Mouse (Mus musculus): ENCODE measurements around the gene Cxadr. TPM values are rescaled to one million over a fixed set of nuclear protein-coding genes. Genes with fewer than 3 reads are reported as not detected.

Gene Cxadr
- polyA plus RNA-seq, 1 experiment from 2014 or later, result 57.1 TPM

GRCm38 (mm10) chr16:78268167-78268566, 33.1 kb upstream of the Cxadr start:
- ATAC-seq (replicated peaks; ENCODE audit: low FRiP score) (no peak), DNase-seq (ENCODE audit: low spot score) (no peak)
- Histone ChIP-seq H3K4me3 (ENCODE audit: low read depth, low read length) (no peak overlapping the region), H3K9me3 (ENCODE audit: control insufficient read depth, low read length) (no peaks in the 10 kb centered on the region), H3K27ac (ENCODE audit: low read depth, low read length) (no peak overlapping the region), H3K27me3 (ENCODE audit: control insufficient read depth, insufficient read depth, low read length) (peaks cover 6% of the 10 kb centered on the region; the same call in 1 of the 2 replicates), H3K36me3 (ENCODE audit: control insufficient read depth, insufficient read depth, low read length) (no peaks in the 10 kb centered on the region), H3K9ac (ENCODE audit: low read length) (no peak overlapping the region), H3K4me2 (ENCODE audit: low read depth, low read length, severe bottlenecking) (no peak overlapping the region), H3K4me1 (replicated peaks; ENCODE audit: control insufficient read depth, insufficient read depth, low read length) (peaks cover 10% of the 10 kb centered on the region; the same call in 1 of the 2 replicates)
- 89% methylated on average over 3 of the region's 3 CpGs for WGBS

GRCm38 (mm10) chr16:78274825-78275455, 26.3 kb upstream of the Cxadr start:
- H3K4me1 ChIP-seq (replicated peaks; ENCODE audit: control insufficient read depth, insufficient read depth, low read length), result no peaks in the 10 kb centered on the region; the same call in 1 of the 2 replicates
- ATAC-seq (replicated peaks; ENCODE audit: low FRiP score), result no peak
- 82% methylated on average over 9 of the region's 9 CpGs for WGBS

DNA sequence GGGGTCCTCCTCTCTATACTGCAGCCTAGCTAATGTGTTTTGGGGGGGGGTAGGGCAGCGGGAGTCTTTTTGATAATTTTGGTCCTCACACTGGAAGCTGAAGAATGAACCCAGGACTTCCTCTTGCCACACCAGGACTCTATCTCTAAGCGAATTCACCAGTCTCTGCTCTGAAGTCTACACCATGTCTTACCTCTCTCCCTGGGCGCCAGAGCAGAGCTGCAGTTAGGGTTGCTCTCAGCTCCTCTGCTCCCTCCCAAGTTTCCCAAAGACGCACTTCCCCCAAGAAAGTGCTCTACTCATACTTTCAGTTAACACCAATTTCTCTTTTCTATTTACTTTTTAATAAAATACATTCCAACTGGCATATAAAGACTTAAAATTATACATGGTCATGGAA, 23.7 kb upstream of the Cxadr start:
- Histone ChIP-seq H3K27ac (ENCODE audit: low read depth, low read length) (no peak overlapping the region), H3K36me3 (ENCODE audit: control insufficient read depth, insufficient read depth, low read length) (no peaks in the 10 kb centered on the region), H3K4me2 (ENCODE audit: low read depth, low read length, severe bottlenecking) (no peak overlapping the region), H3K27me3 (ENCODE audit: control insufficient read depth, insufficient read depth, low read length) (no peaks in the 10 kb centered on the region), H3K4me3 (ENCODE audit: low read depth, low read length) (no peak overlapping the region), H3K9ac (ENCODE audit: low read length) (no peak overlapping the region), H3K9me3 (ENCODE audit: control insufficient read depth, low read length) (no peaks in the 10 kb centered on the region), H3K4me1 (replicated peaks; ENCODE audit: control insufficient read depth, insufficient read depth, low read length) (no peaks in the 10 kb centered on the region)
- no peak for ATAC-seq (replicated peaks; ENCODE audit: low FRiP score)
- DNase-seq (ENCODE audit: low spot score), result no peak
- WGBS, result 56% methylated on average over 4 of the region's 4 CpGs

More at GRCm38 (mm10) chr16:78274825-78275455, 26.3 kb upstream of the Cxadr start:
- Histone ChIP-seq H3K9ac (ENCODE audit: low read length) (no peak overlapping the region), H3K27me3 (ENCODE audit: control insufficient read depth, insufficient read depth, low read length) (no peaks in the 10 kb centered on the region), H3K36me3 (ENCODE audit: control insufficient read depth, insufficient read depth, low read length) (no peaks in the 10 kb centered on the region), H3K4me3 (ENCODE audit: low read depth, low read length) (no peak overlapping the region), H3K4me2 (ENCODE audit: low read depth, low read length, severe bottlenecking) (no peak overlapping the region), H3K27ac (ENCODE audit: low read depth, low read length) (no peak overlapping the region), H3K9me3 (ENCODE audit: control insufficient read depth, low read length) (no peaks in the 10 kb centered on the region)
- no peak for DNase-seq (ENCODE audit: low spot score)

DNA sequence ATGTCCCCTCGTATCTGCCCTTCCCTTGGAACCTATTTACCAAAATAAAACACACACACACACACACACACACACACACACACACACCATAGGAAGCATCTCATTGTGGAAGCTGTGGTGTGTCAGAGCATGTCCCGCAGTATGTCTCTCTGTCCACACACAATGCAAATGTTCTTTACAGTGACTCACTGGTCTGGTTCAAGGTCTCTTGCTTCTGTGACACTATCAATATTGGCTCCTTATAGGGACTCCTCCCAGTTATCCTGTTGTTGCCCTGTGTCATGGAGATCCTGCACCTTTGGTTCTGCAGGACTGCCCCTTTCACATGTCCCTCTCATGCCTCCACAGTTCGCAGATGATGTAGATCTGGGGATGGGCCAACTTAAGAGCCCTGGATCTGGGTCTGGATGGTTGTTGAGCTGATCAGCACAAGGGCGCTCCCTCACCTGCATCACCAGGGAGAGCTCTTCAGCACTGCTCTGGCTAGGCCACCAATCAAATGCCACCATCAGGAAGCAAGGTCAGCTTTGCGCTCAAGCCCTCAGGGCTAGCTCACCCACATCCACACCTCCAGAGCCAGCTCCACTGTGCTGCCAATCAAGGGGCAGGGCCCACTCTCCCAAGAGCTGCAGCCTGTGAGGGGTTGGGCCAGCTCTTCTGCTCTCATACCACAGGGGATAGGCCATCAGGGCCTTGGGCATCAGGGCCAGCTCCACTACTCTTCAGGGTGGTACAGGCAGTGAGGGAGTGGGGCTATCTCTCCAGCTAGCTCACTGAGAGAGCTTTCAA, 21.0 kb upstream of the Cxadr start:
- no peaks in the 10 kb centered on the region for H3K27me3 ChIP-seq (ENCODE audit: control insufficient read depth, insufficient read depth, low read length)
- no peak overlapping the region for H3K27ac ChIP-seq (ENCODE audit: low read depth, low read length)
- 86% methylated on average over 5 of the region's 5 CpGs for WGBS
- no peak overlapping the region for H3K4me2 ChIP-seq (ENCODE audit: low read depth, low read length, severe bottlenecking)
- no peak overlapping the region for H3K4me3 ChIP-seq (ENCODE audit: low read depth, low read length)
- no peaks in the 10 kb centered on the region for H3K4me1 ChIP-seq (replicated peaks; ENCODE audit: control insufficient read depth, insufficient read depth, low read length)
- no peak for DNase-seq (ENCODE audit: low spot score)
- H3K36me3 ChIP-seq (ENCODE audit: control insufficient read depth, insufficient read depth, low read length), result no peaks in the 10 kb centered on the region
- ATAC-seq (replicated peaks; ENCODE audit: low FRiP score), result no peak
- H3K9ac ChIP-seq (ENCODE audit: low read length), result no peak overlapping the region
- no peaks in the 10 kb centered on the region for H3K9me3 ChIP-seq (ENCODE audit: control insufficient read depth, low read length)

DNA sequence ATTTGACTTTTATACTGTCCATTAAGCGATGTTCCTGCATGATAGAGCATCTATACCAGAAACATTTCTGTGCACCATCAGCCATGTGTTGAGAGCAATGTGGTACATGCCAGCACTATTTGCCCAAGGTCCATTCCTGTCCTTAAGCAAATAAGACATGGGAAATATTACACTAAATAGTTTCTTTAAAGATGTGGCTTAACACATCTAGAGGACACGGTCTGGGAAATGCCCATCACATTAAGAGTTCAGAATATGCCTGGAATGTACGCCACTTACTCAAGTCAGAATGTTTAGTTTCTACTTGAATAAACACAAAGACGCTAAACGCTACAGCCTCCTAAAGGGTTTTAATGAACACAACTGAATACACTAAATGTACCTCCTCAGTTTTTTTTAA, 18.1 kb upstream of the Cxadr start:
- H3K36me3 ChIP-seq (ENCODE audit: control insufficient read depth, insufficient read depth, low read length), result no peaks in the 10 kb centered on the region
- ATAC-seq (replicated peaks; ENCODE audit: low FRiP score), result no peak
- no peaks in the 10 kb centered on the region for H3K4me1 ChIP-seq (replicated peaks; ENCODE audit: control insufficient read depth, insufficient read depth, low read length)
- no peaks in the 10 kb centered on the region for H3K27me3 ChIP-seq (ENCODE audit: control insufficient read depth, insufficient read depth, low read length)
- H3K4me2 ChIP-seq (ENCODE audit: low read depth, low read length, severe bottlenecking), result no peak overlapping the region
- WGBS, result 83% methylated on average over 5 of the region's 5 CpGs
- H3K9ac ChIP-seq (ENCODE audit: low read length), result no peak overlapping the region
- H3K27ac ChIP-seq (ENCODE audit: low read depth, low read length), result no peak overlapping the region
- H3K9me3 ChIP-seq (ENCODE audit: control insufficient read depth, low read length), result no peaks in the 10 kb centered on the region
- DNase-seq (ENCODE audit: low spot score), result no peak
- no peak overlapping the region for H3K4me3 ChIP-seq (ENCODE audit: low read depth, low read length)

DNA sequence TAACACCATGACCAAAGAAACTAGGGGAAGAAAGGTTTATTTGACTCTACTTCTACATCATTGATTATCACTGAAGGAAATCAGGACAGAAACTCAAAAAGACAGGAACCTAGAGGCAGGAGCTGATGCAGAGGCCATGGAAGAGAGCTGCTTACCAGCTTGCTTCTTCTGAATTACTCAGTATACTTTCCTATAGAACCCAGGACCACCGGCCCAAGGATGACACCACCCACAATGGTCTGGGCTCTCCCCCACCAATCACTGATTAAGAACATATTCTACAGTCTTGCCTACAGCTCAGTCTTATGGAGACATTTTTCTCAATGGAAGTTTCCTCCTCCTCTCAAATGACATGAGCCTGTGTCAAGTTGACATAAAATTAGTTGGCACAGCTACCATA, 7.2 kb upstream of the Cxadr start:
- no peak overlapping the region for H3K4me3 ChIP-seq (ENCODE audit: low read depth, low read length)
- H3K27me3 ChIP-seq (ENCODE audit: control insufficient read depth, insufficient read depth, low read length), result no peaks in the 10 kb centered on the region
- DNase-seq (ENCODE audit: low spot score), result no peak

GRCm38 (mm10) chr16:78294606-78295275, 6.5 kb upstream of the Cxadr start:
- Histone ChIP-seq H3K4me1 (replicated peaks; ENCODE audit: control insufficient read depth, insufficient read depth, low read length) (no peaks in the 10 kb centered on the region), H3K9ac (ENCODE audit: low read length) (no peak overlapping the region), H3K27ac (ENCODE audit: low read depth, low read length) (no peak overlapping the region), H3K4me2 (ENCODE audit: low read depth, low read length, severe bottlenecking) (no peak overlapping the region), H3K4me3 (ENCODE audit: low read depth, low read length) (no peak overlapping the region), H3K36me3 (ENCODE audit: control insufficient read depth, insufficient read depth, low read length) (no peaks in the 10 kb centered on the region), H3K27me3 (ENCODE audit: control insufficient read depth, insufficient read depth, low read length) (no peaks in the 10 kb centered on the region), H3K9me3 (ENCODE audit: control insufficient read depth, low read length) (no peaks in the 10 kb centered on the region)
- ATAC-seq (replicated peaks; ENCODE audit: low FRiP score) (no peak), DNase-seq (ENCODE audit: low spot score) (no peak)
- WGBS, result 51% methylated on average over 5 of the region's 5 CpGs

More for the DNA sequence above, 7.2 kb upstream of the Cxadr start:
- Histone ChIP-seq H3K27ac (ENCODE audit: low read depth, low read length) (no peak overlapping the region), H3K4me2 (ENCODE audit: low read depth, low read length, severe bottlenecking) (no peak overlapping the region), H3K36me3 (ENCODE audit: control insufficient read depth, insufficient read depth, low read length) (no peaks in the 10 kb centered on the region), H3K9ac (ENCODE audit: low read length) (no peak overlapping the region), H3K4me1 (replicated peaks; ENCODE audit: control insufficient read depth, insufficient read depth, low read length) (no peaks in the 10 kb centered on the region), H3K9me3 (ENCODE audit: control insufficient read depth, low read length) (no peaks in the 10 kb centered on the region)
- 89% methylated on average over 1 of the region's 1 CpGs for WGBS
- ATAC-seq (replicated peaks; ENCODE audit: low FRiP score), result no peak

GRCm38 (mm10) chr16:78295601-78296000, 5.7 kb upstream of the Cxadr start:
- Histone ChIP-seq H3K27ac (ENCODE audit: low read depth, low read length) (no peak overlapping the region), H3K36me3 (ENCODE audit: control insufficient read depth, insufficient read depth, low read length) (no peaks in the 10 kb centered on the region), H3K4me3 (ENCODE audit: low read depth, low read length) (no peak overlapping the region), H3K27me3 (ENCODE audit: control insufficient read depth, insufficient read depth, low read length) (no peaks in the 10 kb centered on the region), H3K4me1 (replicated peaks; ENCODE audit: control insufficient read depth, insufficient read depth, low read length) (no peaks in the 10 kb centered on the region), H3K9ac (ENCODE audit: low read length) (no peak overlapping the region), H3K9me3 (ENCODE audit: control insufficient read depth, low read length) (no peaks in the 10 kb centered on the region), H3K4me2 (ENCODE audit: low read depth, low read length, severe bottlenecking) (no peak overlapping the region)
- no peak for DNase-seq (ENCODE audit: low spot score)
- ATAC-seq (replicated peaks; ENCODE audit: low FRiP score), result no peak
- 43% methylated on average over 4 of the region's 4 CpGs for WGBS
